In genomic region chr1:171149974-171150760, GRCm38 (mm10) we compare ENCODE assay signal across 8 mouse cellular contexts. TPM values are rescaled to one million over a fixed set of nuclear protein-coding genes. Genes with fewer than 3 reads are reported as not detected.
DNase-seq lines count a peak whose midpoint lies in the region; ATAC-seq and TF ChIP-seq lines count a peak whose summit lies in the region.

Gene Sdhc, minus strand, starts transcription at chr1:171150603.
Gene Mpz, plus strand, starts transcription at chr1:171150711.

- peak; percentile 96 for DNase-seq in CD4-positive helper T cell, adult 2 months (ENCODE audit: low read depth, low spot score)
- DNase-seq in brain, embryonic 18.5 days (ENCODE audit: low read depth, low spot score): peak; percentile 86
- DNase-seq in kidney, postnatal 0 days (ENCODE audit: low spot score): peak; percentile 97
- peak; percentile 97 for DNase-seq in liver, embryonic 11.5 days (ENCODE audit: low spot score)
- peak; percentile 98 for DNase-seq in naive thymus-derived CD4-positive, alpha-beta T cell, adult 2 months (ENCODE audit: low read depth)

- H3K36me3 ChIP-seq in heart, embryonic 12.5 days: peaks cover 14% of the 10 kb centered on the region
- peaks cover 3% of the 10 kb centered on the region; the same call in 1 of the 2 replicates for H3K36me3 ChIP-seq in kidney, postnatal 0 days (ENCODE audit: insufficient read depth, low read length)
- peaks cover 6% of the 10 kb centered on the region; the same call in 1 of the 2 replicates for H3K36me3 ChIP-seq in liver, embryonic 11.5 days (ENCODE audit: control insufficient read depth, insufficient read depth, low read length)
- H3K36me3 ChIP-seq in stomach, embryonic 14.5 days (ENCODE audit: control insufficient read depth, insufficient read depth, low read length): peaks cover 4% of the 10 kb centered on the region; the same call in 1 of the 2 replicates

- peak within 1 kb of the TSS; percentile 83 for H3K27ac ChIP-seq in heart, embryonic 12.5 days (ENCODE audit: poor library complexity, severe bottlenecking)
- peak within 1 kb of the TSS; percentile 83 for H3K27ac ChIP-seq in kidney, postnatal 0 days
- peak within 1 kb of the TSS; percentile 54 for H3K27ac ChIP-seq in liver, embryonic 11.5 days (ENCODE audit: low read depth, low read length)
- peak within 1 kb of the TSS; percentile 75 for H3K27ac ChIP-seq in stomach, embryonic 14.5 days (ENCODE audit: low read length)

- H3K9ac ChIP-seq in heart, embryonic 12.5 days: peak within 1 kb of the TSS; percentile 99
- H3K9ac ChIP-seq in kidney, postnatal 0 days (ENCODE audit: low read depth, low read length): peak within 1 kb of the TSS; percentile 88
- peak within 1 kb of the TSS; percentile 80 for H3K9ac ChIP-seq in liver, embryonic 11.5 days (ENCODE audit: low read depth, low read length)
- H3K9ac ChIP-seq in stomach, embryonic 14.5 days (replicated peaks; ENCODE audit: low read depth, low read length): peak within 1 kb of the TSS; percentile 84

- ATAC-seq in erythroid progenitor cell, adult 5-6 weeks (replicated peaks; ENCODE audit: low FRiP score, poor library complexity, severe bottlenecking): peak; percentile 98
- ATAC-seq in heart, embryonic 12.5 days (ENCODE audit: insufficient number of reproducible peaks, low FRiP score): peak; percentile 97
- ATAC-seq in kidney, postnatal 0 days (replicated peaks; ENCODE audit: low FRiP score, low read depth): peak; percentile 97
- ATAC-seq in liver, embryonic 11.5 days (replicated peaks; ENCODE audit: low FRiP score): peak; percentile 95
- ATAC-seq in stomach, embryonic 14.5 days (ENCODE audit: insufficient number of reproducible peaks, insufficient read depth, low FRiP score, low read depth): peak; percentile 95

- peaks cover 1% of the 10 kb centered on the region; the same call in 1 of the 2 replicates for H3K27me3 ChIP-seq in heart, embryonic 12.5 days (replicated peaks)
- no peaks in the 10 kb centered on the region for H3K27me3 ChIP-seq in kidney, postnatal 0 days (ENCODE audit: insufficient read depth, low read length)
- no peaks in the 10 kb centered on the region; the same call in 1 of the 2 replicates for H3K27me3 ChIP-seq in liver, embryonic 11.5 days (replicated peaks; ENCODE audit: control insufficient read depth, insufficient read depth, low read length)
- no peaks in the 10 kb centered on the region for H3K27me3 ChIP-seq in stomach, embryonic 14.5 days (ENCODE audit: control insufficient read depth, insufficient read depth, low read length)

- no peak for TF ChIP-seq CTCF in kidney, postnatal 0 days (IDR thresholded peaks at IDR 0.05; ENCODE audit: low read depth)

- 1% methylated on average over 34 of the region's 34 CpGs for WGBS in heart, embryonic 12.5 days
- 1% methylated on average over 34 of the region's 34 CpGs for WGBS in kidney, postnatal 0 days
- under 1% methylated on average over 34 of the region's 34 CpGs for WGBS in liver, embryonic 11.5 days
- under 1% methylated on average over 34 of the region's 34 CpGs for WGBS in stomach, embryonic 14.5 days

- H3K4me3 ChIP-seq in heart, embryonic 12.5 days: peak within 1 kb of the TSS; percentile 86
- H3K4me3 ChIP-seq in kidney, postnatal 0 days (replicated peaks; ENCODE audit: low read depth, low read length): peak within 1 kb of the TSS; percentile 76
- peak within 1 kb of the TSS; percentile 97 for H3K4me3 ChIP-seq in liver, embryonic 11.5 days (ENCODE audit: low read depth, low read length)
- H3K4me3 ChIP-seq in stomach, embryonic 14.5 days (ENCODE audit: low read depth, low read length): peak within 1 kb of the TSS; percentile 97

- H3K4me2 ChIP-seq in heart, embryonic 12.5 days: peak within 1 kb of the TSS; percentile 82
- H3K4me2 ChIP-seq in kidney, postnatal 0 days (ENCODE audit: low read length): peak within 1 kb of the TSS; percentile 65
- H3K4me2 ChIP-seq in liver, embryonic 11.5 days: peak within 1 kb of the TSS; percentile 78
- H3K4me2 ChIP-seq in stomach, embryonic 14.5 days (replicated peaks; ENCODE audit: low read depth, low read length): peak within 1 kb of the TSS; percentile 69

- H3K9me3 ChIP-seq in heart, embryonic 12.5 days (replicated peaks): no peaks in the 10 kb centered on the region
- H3K9me3 ChIP-seq in kidney, postnatal 0 days (replicated peaks; ENCODE audit: low read length): no peaks in the 10 kb centered on the region
- H3K9me3 ChIP-seq in liver, embryonic 11.5 days (ENCODE audit: control insufficient read depth, low read length): no peaks in the 10 kb centered on the region
- H3K9me3 ChIP-seq in stomach, embryonic 14.5 days (ENCODE audit: control insufficient read depth, low read depth, low read length): no peaks in the 10 kb centered on the region

- H3K4me1 ChIP-seq in heart, embryonic 12.5 days (replicated peaks): peaks cover 18% of the 10 kb centered on the region
- peaks cover 3% of the 10 kb centered on the region; the same call in 1 of the 2 replicates for H3K4me1 ChIP-seq in kidney, postnatal 0 days (replicated peaks; ENCODE audit: insufficient read depth, low read length)
- H3K4me1 ChIP-seq in liver, embryonic 11.5 days (replicated peaks; ENCODE audit: control insufficient read depth, insufficient read depth, low read length): peaks cover 6% of the 10 kb centered on the region
- H3K4me1 ChIP-seq in stomach, embryonic 14.5 days (ENCODE audit: control insufficient read depth, insufficient read depth, low read length): peaks cover 13% of the 10 kb centered on the region

RNA-seq across cellular contexts. Expression of gene Sdhc, which starts in this region (rescaled TPM):
- total RNA-seq in erythroid progenitor cell, adult 5-6 weeks (2015; ENCODE audit: low replicate concordance): 50.8 and 70.4 TPM in 2 replicates
- total RNA-seq in erythroid progenitor cell, adult 5-6 weeks (2017; ENCODE audit: low replicate concordance): 4.7 and 14.6 TPM in 2 replicates
- polyA plus RNA-seq in heart, embryonic 12.5 days (2016; fragmentation: Nextera tagmentation; extraction: Ambion mirVana): 420 and 425 TPM in 2 replicates
- polyA plus RNA-seq in kidney, postnatal 0 days (2015; fragmentation: Nextera tagmentation; extraction: Ambion mirVana): 381 and 403 TPM in 2 replicates
- 261 and 281 TPM in 2 replicates for polyA plus RNA-seq in liver, embryonic 11.5 days (2014; fragmentation: Nextera tagmentation; extraction: Ambion mirVana)
- 297 and 311 TPM in 2 replicates for polyA plus RNA-seq in stomach, embryonic 14.5 days (2014; fragmentation: Nextera tagmentation; extraction: Ambion mirVana)

RNA-seq across cellular contexts. Expression of gene Mpz, which starts in this region (rescaled TPM):
- not detected in 2 replicates for total RNA-seq in erythroid progenitor cell, adult 5-6 weeks (2015; ENCODE audit: low replicate concordance)
- not detected in 2 replicates for total RNA-seq in erythroid progenitor cell, adult 5-6 weeks (2017; ENCODE audit: low replicate concordance)
- 0.11 and 0.15 TPM in 2 replicates for polyA plus RNA-seq in heart, embryonic 12.5 days (2016; fragmentation: Nextera tagmentation; extraction: Ambion mirVana)
- 0.77 and 1.2 TPM in 2 replicates for polyA plus RNA-seq in kidney, postnatal 0 days (2015; fragmentation: Nextera tagmentation; extraction: Ambion mirVana)
- 0.14 TPM in 1 of 2 replicates, not detected in the other for polyA plus RNA-seq in liver, embryonic 11.5 days (2014; fragmentation: Nextera tagmentation; extraction: Ambion mirVana)
- polyA plus RNA-seq in stomach, embryonic 14.5 days (2014; fragmentation: Nextera tagmentation; extraction: Ambion mirVana): 1.9 and 2.0 TPM in 2 replicates

Comparison
In these comparisons a context has a peak if more than half of its experiments do, and no peak if none do; other contexts are left out.
1. Peak in every context shown above with its lines: DNase-seq, ATAC-seq, H3K4me3 ChIP-seq and H3K27ac ChIP-seq.